ENCODE assay signal across 7 mouse cellular contexts in the genomic region with DNA sequence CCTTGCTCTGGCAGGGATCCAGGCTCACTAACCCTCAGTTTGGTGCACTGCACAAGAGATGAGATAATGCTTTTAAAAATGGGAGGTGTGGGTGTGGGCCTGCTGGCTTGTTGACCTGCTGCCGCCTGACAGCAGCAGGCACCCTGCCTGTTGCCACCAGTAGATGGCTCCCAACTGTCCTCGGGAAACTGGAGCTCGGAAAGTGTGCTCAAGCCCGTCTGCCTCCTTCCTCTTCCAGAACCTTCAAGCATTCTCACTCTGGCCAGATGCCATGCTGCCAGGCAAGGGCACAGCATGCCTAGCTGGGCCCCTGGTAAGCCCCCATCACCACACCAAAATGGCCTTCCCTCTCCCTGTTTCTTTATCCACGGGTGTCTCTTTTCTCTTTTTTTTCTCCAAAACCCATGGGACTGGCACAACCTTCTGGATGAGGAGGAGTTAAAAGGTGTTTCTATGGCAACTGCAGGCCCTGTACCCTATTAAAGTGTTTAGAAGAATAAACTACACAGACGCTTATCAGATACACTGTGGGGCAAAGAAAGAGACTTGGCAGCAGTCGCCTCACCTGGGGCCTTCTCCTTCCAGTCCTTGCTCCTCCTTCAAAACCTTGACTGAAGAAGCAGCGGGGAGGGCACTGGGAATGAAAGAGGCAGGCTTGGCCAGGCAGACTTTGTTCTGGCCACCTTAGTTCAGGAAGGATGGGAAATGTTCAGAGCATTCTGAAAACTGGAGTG. TPM values are rescaled to one million over a fixed set of nuclear protein-coding genes. Genes with fewer than 3 reads are reported as not detected.
A peak's percentile ranks its signal among the peaks of the same experiment; 100 is the strongest.
DNase-seq lines count a peak whose midpoint lies in the region; ATAC-seq lines count a peak whose summit lies in the region.

No protein-coding gene starts in this region.

- WGBS in intestine, embryonic 16.5 days, result 21% methylated on average over 8 of the region's 8 CpGs

- H3K9ac ChIP-seq in intestine, embryonic 16.5 days (ENCODE audit: low read depth, low read length), result peak overlapping the region; percentile 25; the same call in 1 of the 2 replicates

- peak overlapping the region; percentile 56 for H3K4me3 ChIP-seq in intestine, embryonic 16.5 days (ENCODE audit: low read length)

- peak; percentile 65 for ATAC-seq in intestine, embryonic 16.5 days
- peak; percentile 93 for ATAC-seq in megakaryocyte-erythroid progenitor cell, adult 5-6 weeks (replicated peaks; ENCODE audit: low FRiP score, low TSS enrichment, poor library complexity, severe bottlenecking)

- H3K27me3 ChIP-seq in intestine, embryonic 16.5 days (replicated peaks; ENCODE audit: control insufficient read depth, insufficient read depth, low read length), result no peaks in the 10 kb centered on the region

- H3K36me3 ChIP-seq in intestine, embryonic 16.5 days (ENCODE audit: control insufficient read depth, insufficient read depth, low read length), result 0 out of 2 replicates have a peak, but pooled peaks cover 2% of the 10 kb centered on the region

- intact Hi-C loops in left cerebral cortex, postnatal 25 days (cut with DNase I), result loop anchor here (1.0 kb wide), 1 partner anchor 149 kb away; no protein-coding TSS in a partner anchor

- DNase-seq in adrenal gland, postnatal 14 days, result peak; percentile 89
- DNase-seq in embryo, embryonic 10.5 days (ENCODE audit: low spot score), result peak; percentile 77
- DNase-seq in gastrocnemius, postnatal 4 days (ENCODE audit: low spot score in 2 of 2), result peak; percentile 42 to 74
- peak; percentile 71 to 77 for DNase-seq in left cerebral cortex, postnatal 25 days (ENCODE audit: low spot score in 2 of 2)
- DNase-seq in right cerebral cortex, postnatal 4 days, result peak; percentile 75

- no peak overlapping the region for H3K27ac ChIP-seq in intestine, embryonic 16.5 days (ENCODE audit: low read length)

- peak overlapping the region; percentile 98 for H3K4me2 ChIP-seq in intestine, embryonic 16.5 days (ENCODE audit: low read depth, low read length)

- no peaks in the 10 kb centered on the region for H3K9me3 ChIP-seq in intestine, embryonic 16.5 days (ENCODE audit: control insufficient read depth, low read length)

- peaks cover 16% of the 10 kb centered on the region for H3K4me1 ChIP-seq in intestine, embryonic 16.5 days (ENCODE audit: control insufficient read depth, insufficient read depth, low read length)

RNA-seq across cellular contexts. Expression of a gene that starts 2.8 kb away (rescaled TPM):
- total RNA-seq in adrenal gland, postnatal 14 days (2021), result 283 and 294 TPM in 2 replicates
- total RNA-seq in gastrocnemius, postnatal 4 days (2021), result 10 to 100 TPM; 90.4 to 99.7 TPM
- 43.4 and 43.7 TPM in 2 replicates for polyA plus RNA-seq in intestine, embryonic 16.5 days (2015; fragmentation: Nextera tagmentation; extraction: Ambion mirVana)
- 10 to 100 TPM; 55.3 to 63.8 TPM for total RNA-seq in left cerebral cortex, postnatal 25 days (2021)
- 1.6 TPM in 1 of 2 replicates, not detected in the other for total RNA-seq in megakaryocyte-erythroid progenitor cell, adult 5-6 weeks (2014; fragmentation: Nextera tagmentation)
- total RNA-seq in megakaryocyte-erythroid progenitor cell, adult 5-6 weeks (2017), result 2.4 and 2.7 TPM in 2 replicates

Comparison
In these comparisons a context has a peak if more than half of its experiments do, and no peak if none do; other contexts are left out.
1. RNA of a gene that starts 2.8 kb away (total RNA-seq): 283 to 294 TPM in adrenal gland, postnatal 14 days, 90.4 to 99.7 TPM in gastrocnemius, postnatal 4 days and 55.3 to 63.8 TPM in left cerebral cortex, postnatal 25 days; 1.6 to 2.7 TPM in megakaryocyte-erythroid progenitor cell, adult 5-6 weeks; every median in the first group is over 10 times any median in the second.
2. Peak in every context shown above with its lines, with median percentiles within 50 percentile points of each other: DNase-seq.